Mouse (Mus musculus): Measurements from ENCODE around the gene Abcb5. TPM values are rescaled to one million over a fixed set of nuclear protein-coding genes. Genes with fewer than 3 reads are reported as not detected.

The Abcb5 gene
- polyA plus RNA-seq, 1 experiment, result not detected

- DNase-seq (ENCODE audit: extremely low spot score in 1 of 2, low spot score in 1 of 2), result no peak
These were observed 117.6 kb downstream of the Abcb5 start for GRCm38 (mm10) chr12:118848496-118849202.

- no peak for DNase-seq (ENCODE audit: extremely low spot score in 1 of 2, low spot score in 1 of 2)
These were observed 118.2 kb downstream of the Abcb5 start for GRCm38 (mm10) chr12:118847861-118848495.

GRCm38 (mm10) chr12:118847381-118847780 lies 118.8 kb downstream of the Abcb5 start:
- DNase-seq (ENCODE audit: extremely low spot score in 1 of 2, low spot score in 1 of 2), result no peak

GRCm38 (mm10) chr12:118846649-118847321 lies 119.4 kb downstream of the Abcb5 start:
- DNase-seq (ENCODE audit: extremely low spot score in 1 of 2, low spot score in 1 of 2), result no peak

- DNase-seq (ENCODE audit: extremely low spot score in 1 of 2, low spot score in 1 of 2), result no peak
These were observed 120.0 kb downstream of the Abcb5 start, which contains the start of gene Sp8 for GRCm38 (mm10) chr12:118846221-118846620. Gene Sp8 (plus strand): TSS chr12:118846329.

DNA sequence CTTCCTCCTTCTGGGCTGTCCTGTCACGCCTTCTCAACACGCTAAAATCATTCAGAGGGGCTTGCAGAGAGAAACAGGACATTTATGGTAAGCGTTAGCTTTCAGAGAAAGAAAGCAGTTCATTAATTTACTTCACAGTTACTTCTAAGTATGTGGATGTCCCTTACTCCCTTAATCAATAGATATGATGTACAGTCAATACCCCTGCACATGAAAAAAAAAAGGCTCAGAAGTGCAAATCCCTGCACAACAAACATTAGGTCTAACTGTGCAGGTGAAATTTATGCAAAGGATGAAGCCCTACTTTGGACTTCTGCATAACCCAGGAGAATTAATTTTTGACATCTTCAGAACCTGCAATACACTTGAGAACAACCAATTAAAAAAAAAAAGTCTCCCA lies 120.9 kb downstream of the Abcb5 start:
- no peak for DNase-seq (ENCODE audit: extremely low spot score in 1 of 2, low spot score in 1 of 2)

- no peak for DNase-seq (ENCODE audit: extremely low spot score in 1 of 2, low spot score in 1 of 2)
These were observed 121.4 kb downstream of the Abcb5 start for GRCm38 (mm10) chr12:118844841-118845240.

DNA sequence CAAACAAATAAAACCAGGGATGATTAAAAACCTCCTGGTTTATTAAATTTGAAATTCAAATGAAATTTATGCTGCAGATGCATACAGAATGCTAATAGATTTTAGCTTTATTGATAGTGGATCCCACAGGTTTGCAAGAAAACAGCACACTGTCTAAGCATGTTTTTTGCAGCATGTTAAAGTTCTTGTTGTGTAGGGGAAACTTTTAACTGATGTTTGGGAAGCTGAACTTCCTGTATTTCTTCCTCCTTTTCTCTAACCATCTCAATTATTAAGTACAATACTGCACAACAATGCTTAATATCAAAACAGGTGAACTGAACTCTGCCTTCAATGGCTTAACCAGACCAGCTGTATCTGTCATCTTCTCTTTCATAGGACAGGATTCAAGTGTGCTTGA lies 122.1 kb downstream of the Abcb5 start:
- DNase-seq (ENCODE audit: extremely low spot score in 1 of 2, low spot score in 1 of 2), result no peak

DNA sequence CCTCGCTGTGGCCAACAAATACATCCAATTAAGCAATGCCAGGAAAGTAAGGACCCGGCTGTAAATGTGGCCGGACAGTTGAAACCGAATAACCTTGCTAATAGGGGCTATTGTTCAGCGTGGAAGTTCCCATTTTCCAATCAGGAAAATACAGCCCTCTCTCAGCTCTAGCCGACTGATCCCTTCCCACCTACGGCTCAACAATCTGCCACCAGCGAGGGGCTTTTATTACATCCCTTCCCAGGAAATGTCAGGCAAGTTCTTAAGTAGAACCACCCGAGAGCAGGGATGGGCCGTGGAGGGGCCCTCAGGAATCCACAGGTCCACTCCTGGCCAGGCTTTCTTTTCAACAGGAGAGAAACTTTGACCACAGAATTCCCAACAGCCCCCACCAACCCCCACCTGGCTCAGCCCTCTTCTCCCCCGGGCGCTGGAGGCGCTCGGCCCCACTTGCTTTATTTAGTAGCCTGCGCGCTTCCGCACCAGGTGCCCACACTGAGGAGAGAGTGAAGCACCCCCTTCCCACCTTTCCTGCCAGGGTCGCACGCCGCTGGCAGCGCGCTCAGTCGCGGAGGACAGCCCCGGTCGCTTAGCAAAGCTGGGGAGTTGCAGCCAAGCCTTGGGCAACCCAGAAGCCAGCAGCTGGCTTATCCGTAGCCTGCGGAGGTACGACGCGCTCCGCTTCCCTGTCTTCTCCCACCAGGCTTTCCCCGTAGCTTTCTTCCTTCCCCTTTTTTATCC lies 123.4 kb downstream of the Abcb5 start:
- DNase-seq (ENCODE audit: extremely low spot score in 1 of 2, low spot score in 1 of 2), result no peak

GRCm38 (mm10) chr12:118841971-118842550 lies 124.2 kb downstream of the Abcb5 start:
- no peak for DNase-seq (ENCODE audit: extremely low spot score in 1 of 2, low spot score in 1 of 2)

- no peak for DNase-seq (ENCODE audit: extremely low spot score in 1 of 2, low spot score in 1 of 2)
These were observed 124.8 kb downstream of the Abcb5 start for GRCm38 (mm10) chr12:118841381-118841922.

DNA sequence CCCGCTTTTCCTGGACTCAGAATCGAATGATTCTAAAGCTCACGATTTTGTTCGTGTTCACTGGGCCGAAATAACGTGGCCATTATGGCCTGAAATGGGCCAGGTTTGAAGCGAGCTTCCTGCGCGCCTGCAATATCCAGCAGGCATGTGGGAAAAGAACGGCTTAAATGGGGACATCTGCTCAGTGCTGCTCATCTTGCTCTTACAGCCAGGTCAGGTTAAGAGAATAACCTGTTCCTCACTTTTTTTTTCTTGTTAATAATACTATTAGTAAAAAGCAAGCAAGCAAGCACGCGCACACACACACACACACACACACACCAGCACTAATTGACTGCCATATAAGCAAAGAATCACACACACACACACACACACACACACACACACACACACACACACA lies 125.4 kb downstream of the Abcb5 start:
- DNase-seq (ENCODE audit: extremely low spot score in 1 of 2, low spot score in 1 of 2), result no peak

GRCm38 (mm10) chr12:118840301-118840700 lies 125.9 kb downstream of the Abcb5 start:
- no peak for DNase-seq (ENCODE audit: extremely low spot score in 1 of 2, low spot score in 1 of 2)

DNA sequence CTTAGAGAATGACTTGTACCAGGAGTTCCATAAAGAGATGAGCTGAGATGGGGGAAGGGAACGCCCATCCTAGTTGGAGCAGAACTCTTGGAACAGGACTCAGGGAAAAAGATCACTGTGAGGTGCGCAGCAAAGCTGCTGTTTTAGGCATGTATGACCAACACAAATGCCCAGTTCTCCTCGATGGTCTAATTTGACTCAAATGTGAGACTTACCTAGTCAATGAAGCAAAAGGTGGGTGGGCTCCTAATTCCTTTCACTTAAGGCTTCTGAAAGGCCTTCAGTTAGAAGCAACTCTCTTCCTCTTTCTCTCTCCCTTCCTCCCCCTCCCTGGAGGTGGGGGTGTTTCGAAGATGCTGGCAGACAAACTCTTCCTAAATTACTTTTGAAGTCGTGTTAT lies 126.8 kb downstream of the Abcb5 start:
- no peak for DNase-seq (ENCODE audit: extremely low spot score in 1 of 2, low spot score in 1 of 2)

GRCm38 (mm10) chr12:118838260-118838659 lies 128.0 kb downstream of the Abcb5 start:
- DNase-seq (ENCODE audit: extremely low spot score in 1 of 2, low spot score in 1 of 2), result no peak

DNA sequence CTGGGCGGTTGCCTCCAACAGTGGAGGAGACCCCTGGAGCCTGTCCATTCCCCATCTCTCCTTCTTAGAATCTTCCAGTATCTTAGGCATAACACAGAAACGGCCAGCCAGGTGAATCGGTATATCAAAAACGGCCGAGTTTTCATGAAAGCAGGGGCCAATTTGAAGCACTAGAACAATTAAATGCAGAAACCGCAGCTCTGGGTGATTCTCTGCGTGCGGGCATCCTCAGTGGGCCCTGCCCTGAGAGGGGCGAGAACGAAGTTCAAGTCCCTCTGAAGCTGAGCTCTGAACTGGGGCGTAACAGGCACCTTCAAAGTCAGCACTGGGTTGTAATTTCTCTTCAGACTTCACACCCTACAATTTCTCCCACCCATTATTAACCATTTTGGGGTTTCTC lies 128.9 kb downstream of the Abcb5 start:
- no peak for DNase-seq (ENCODE audit: extremely low spot score in 1 of 2, low spot score in 1 of 2)

GRCm38 (mm10) chr12:118836411-118837341 lies 129.5 kb downstream of the Abcb5 start:
- DNase-seq (ENCODE audit: extremely low spot score in 1 of 2, low spot score in 1 of 2), result no peak

DNA sequence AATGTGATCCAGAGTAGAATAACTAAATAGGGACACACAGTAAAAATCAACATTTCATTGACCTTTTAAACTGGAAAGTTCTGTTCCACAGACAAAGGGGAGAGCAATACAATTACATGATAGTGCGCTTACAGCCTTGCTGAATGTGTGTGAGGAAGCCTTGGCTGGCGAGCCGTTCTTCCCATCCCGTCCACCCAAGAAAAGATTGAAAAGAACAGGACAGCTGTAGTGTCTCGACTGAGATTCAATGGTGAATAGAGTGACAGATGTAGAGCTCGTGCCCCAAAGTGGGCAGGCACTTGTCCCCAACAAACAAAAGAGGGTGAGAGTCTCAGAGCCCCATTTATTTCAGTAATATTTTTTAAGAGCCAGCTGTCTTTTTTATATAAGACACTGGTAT lies 136.3 kb downstream of the Abcb5 start:
- DNase-seq (ENCODE audit: extremely low spot score in 1 of 2, low spot score in 1 of 2), result no peak

All from frontal cortex, adult 2 months (tissue).